Comparison of ENCODE assay signal across 10 mouse cellular contexts in the genomic region with DNA sequence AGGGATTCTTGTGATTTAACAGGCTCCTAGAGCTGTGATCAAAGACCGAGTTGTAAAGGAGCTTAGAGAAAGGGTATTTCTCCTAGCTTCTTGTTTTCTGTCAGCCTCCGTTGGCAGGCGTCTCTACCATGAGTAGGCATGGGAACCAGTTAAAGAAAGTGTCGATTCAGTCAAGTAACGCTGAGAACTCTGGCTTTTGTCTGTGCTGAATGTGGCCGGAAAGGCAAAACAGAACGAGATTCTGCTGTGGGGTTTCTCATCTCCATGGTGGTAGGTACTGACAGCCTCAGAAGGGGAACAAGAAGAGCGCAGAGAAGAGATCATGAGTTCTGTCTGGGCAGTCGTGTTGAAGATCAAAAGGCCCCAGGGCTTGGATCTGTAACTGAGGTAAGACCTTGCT. TPM values are rescaled to one million over a fixed set of nuclear protein-coding genes. Genes with fewer than 3 reads are reported as not detected.
DNase-seq lines count a peak whose midpoint lies in the region; ATAC-seq and TF ChIP-seq lines count a peak whose summit lies in the region.
"Had no signal": no experiment of that assay in that cellular context is flagged by ENCODE, and none has a peak within 500 bp of the region (broad histone marks: within the 10 kb centered on the region; RNA-seq: fewer than 3 reads in every experiment).

No protein-coding gene starts in this region.

- H3K27ac ChIP-seq in liver, adult 2 months (replicated peaks; ENCODE audit: insufficient read depth, low read depth, low read length) = no peak overlapping the region
- H3K27ac ChIP-seq in liver, embryonic 12.5 days = no peak overlapping the region

- peaks cover 3% of the 10 kb centered on the region; the same call in 1 of the 2 replicates for H3K4me1 ChIP-seq in liver, adult 2 months (ENCODE audit: control insufficient read depth, insufficient read depth, low read length)
- no peaks in the 10 kb centered on the region for H3K4me1 ChIP-seq in liver, embryonic 12.5 days

- TF ChIP-seq CTCF in liver, adult 2 months (IDR thresholded peaks at IDR 0.05; ENCODE audit: low read depth, low read length) = no peak

- no peaks in the 10 kb centered on the region for H3K9me3 ChIP-seq in liver, embryonic 12.5 days (replicated peaks)
- H3K9me3 ChIP-seq: megakaryocyte, embryonic 14.5 days had no signal

- no peak overlapping the region for H3K4me3 ChIP-seq in liver, adult 2 months (ENCODE audit: insufficient read depth, low read depth, low read length)
- no peak overlapping the region for H3K4me3 ChIP-seq in liver, embryonic 12.5 days
- H3K4me3 ChIP-seq: megakaryocyte, embryonic 14.5 days had no signal

- no peaks in the 10 kb centered on the region for H3K27me3 ChIP-seq in liver, adult 2 months (ENCODE audit: control insufficient read depth, insufficient read depth, low read length)
- no peaks in the 10 kb centered on the region for H3K27me3 ChIP-seq in liver, embryonic 12.5 days (replicated peaks)
- H3K27me3 ChIP-seq: megakaryocyte, embryonic 14.5 days had no signal

- intact Hi-C loops in left cerebral cortex, postnatal 14 days (cut with DNase I) = no loop called here

- H3K4me2 ChIP-seq in liver, embryonic 12.5 days = no peak overlapping the region

- TF ChIP-seq POLR2A in liver, adult 2 months (IDR thresholded peaks at IDR 0.05; ENCODE audit: extremely low read depth, insufficient read depth, low read length) = no peak

- H3K79me2 ChIP-seq in liver, adult 2 months (ENCODE audit: control insufficient read depth, insufficient read depth, low read length) = no peaks in the 10 kb centered on the region

- no peak overlapping the region for H3K9ac ChIP-seq in liver, adult 2 months (ENCODE audit: low read depth, low read length)
- H3K9ac ChIP-seq in liver, embryonic 12.5 days = no peak overlapping the region

- WGBS in liver, adult 2 months = 77% methylated on average over 9 of the region's 9 CpGs
- WGBS in liver, embryonic 12.5 days (ENCODE audit: insufficient replicate concordance) = 54% methylated on average over 9 of the region's 9 CpGs

- DNase-seq in liver, adult 2 months (ENCODE audit: extremely low read depth, low read depth, low spot score) = peak; percentile 11
- DNase-seq in frontal cortex, postnatal 10 days (ENCODE audit: low spot score in 2 of 2) = peak; percentile 15 to 16
- peak; percentile 20 to 26 for DNase-seq in left cerebral cortex, postnatal 14 days (ENCODE audit: low spot score in 2 of 2)
- DNase-seq in thymus, postnatal 10 days (ENCODE audit: low spot score in 2 of 2) = peak; percentile 5 to 24
- DNase-seq in urinary bladder, postnatal 25 days (ENCODE audit: low spot score) = no peak
- DNase-seq in kidney, adult 11 months = no peak

- ATAC-seq in liver, embryonic 12.5 days = no peak

- no peaks in the 10 kb centered on the region for H3K36me3 ChIP-seq in liver, adult 2 months (ENCODE audit: control insufficient read depth, insufficient read depth, low read length)
- no peaks in the 10 kb centered on the region for H3K36me3 ChIP-seq in liver, embryonic 12.5 days

RNA-seq across cellular contexts. Expression of gene Kcnj16, which starts 29.4 kb away (rescaled TPM):
- total RNA-seq in liver, adult 2 months (2014; rRNA removed) = 0.87 and 1.0 TPM in 2 replicates
- 0.17 and 0.31 TPM in 2 replicates for polyA plus RNA-seq in liver, adult 2 months (2012; rRNA removed)
- not detected in 2 replicates for polyA plus RNA-seq in liver, embryonic 12.5 days (2016; fragmentation: Nextera tagmentation; extraction: Ambion mirVana)
- total RNA-seq in left cerebral cortex, postnatal 14 days (2021) = 10 to 100 TPM; 21.6 to 24.8 TPM
- total RNA-seq: hematopoietic stem cell, adult 5-6 weeks had no signal
- polyA plus RNA-seq: limb, embryonic 14.5 days had no signal

Comparison
In these comparisons a context has a peak if more than half of its experiments do, and no peak if none do; other contexts are left out.
1. DNase-seq: peak in liver, adult 2 months (single experiment), frontal cortex, postnatal 10 days (2 of 2), left cerebral cortex, postnatal 14 days (2 of 2) and thymus, postnatal 10 days (2 of 2); none in urinary bladder, postnatal 25 days (single experiment) and kidney, adult 11 months (single experiment).
2. RNA of gene Kcnj16, which starts 29.4 kb away (total RNA-seq): 21.6 to 24.8 TPM in left cerebral cortex, postnatal 14 days; 0.87 to 1.0 TPM in liver, adult 2 months; every median in the first group is over 10 times any median in the second.